Mouse (Mus musculus) CH12.LX (cell line): ENCODE results near the gene Gm28053. TPM values are rescaled to one million over a fixed set of nuclear protein-coding genes. Genes with fewer than 3 reads are reported as not detected.
A peak's percentile ranks its signal among the peaks of the same experiment; 100 is the strongest.

ENCODE experiments used
- DNase-seq: peaks from one replicate; pipeline ENCODE4 v3.0.0-alpha.2; 2013; ENCODE audit errors: extremely low read depth
- H3K27ac ChIP-seq: 2 replicates; pipeline ENCODE4 v1.5.1; 2012; ENCODE audit warnings: low read depth, mild to moderate bottlenecking, control low read depth, moderate library complexity; ENCODE audit not compliant: insufficient read depth
- H3K27me3 ChIP-seq: replicated peaks from 2 replicates; pipeline ENCODE3; 2012; ENCODE audit warnings: inconsistent platforms
- H3K36me3 ChIP-seq, 2 experiments: replicated peaks in 1 of 2; 2 replicates each; pipeline versions ENCODE3 to v1.6.1; 2012; ENCODE audit warnings: inconsistent platforms in 1 of 2, low read length in 1 of 2, mild to moderate bottlenecking in 1 of 2, mixed read lengths in 1 of 2, moderate library complexity in 1 of 2; ENCODE audit not compliant: control insufficient read depth in 1 of 2, insufficient read depth in 1 of 2
- H3K4me1 ChIP-seq, 2 experiments: 2 replicates each; pipeline ENCODE4 v1.6.1; 2012; ENCODE audit warnings: inconsistent platforms in 1 of 2, moderate library complexity in 1 of 2; ENCODE audit not compliant: insufficient read depth in 2 of 2, control insufficient read depth in 1 of 2
- H3K4me2 ChIP-seq: 2 replicates; pipeline ENCODE4 v1.6.1; 2012; ENCODE audit warnings: low read depth, mild to moderate bottlenecking, control low read depth; ENCODE audit not compliant: poor library complexity, insufficient read depth, severe bottlenecking
- H3K4me3 ChIP-seq, 3 experiments: fragments of 150-350 bp in 1 of 3; sonication (generic) in 1 of 3; replicated peaks in 1 of 3; 2 replicates each; pipeline versions ENCODE3 to v1.5.1; 2011 to 2012; ENCODE audit warnings: low read depth in 2 of 3, low read length in 2 of 3, mild to moderate bottlenecking in 2 of 3, moderate library complexity in 2 of 3, control low read depth in 1 of 3, improper control_type of control experiment in 1 of 3, inconsistent platforms in 1 of 3, mixed read lengths in 1 of 3; ENCODE audit not compliant: poor library complexity in 1 of 3
- H3K79me2 ChIP-seq: replicated peaks from 2 replicates; pipeline ENCODE4 v1.6.1; 2012; ENCODE audit warnings: mild to moderate bottlenecking, moderate library complexity; ENCODE audit not compliant: control insufficient read depth, poor library complexity, insufficient read depth, severe bottlenecking; ENCODE audit errors: extremely low read depth
- H3K9ac ChIP-seq: 2 replicates; pipeline ENCODE4 v1.6.1; 2012; ENCODE audit warnings: low read depth, mild to moderate bottlenecking, control low read depth, moderate library complexity; ENCODE audit not compliant: insufficient read depth
- H3K9me3 ChIP-seq: replicated peaks from 2 replicates; pipeline ENCODE3; 2012; ENCODE audit warnings: low read length, inconsistent platforms, mixed read lengths
- BHLHE40 ChIP-seq: IDR thresholded peaks from 2 replicates; pipeline ENCODE4 v1.6.1; 2011; ENCODE audit warnings: mild to moderate bottlenecking, low read depth, low read length, improper control_type of control experiment
- CHD1 ChIP-seq: IDR thresholded peaks from 2 replicates; pipeline ENCODE4 v1.6.1; 2012; ENCODE audit warnings: low read depth, low read length, improper control_type of control experiment, inconsistent platforms
- CHD2 ChIP-seq: IDR thresholded peaks from 2 replicates; pipeline ENCODE4 v1.6.1; 2011; ENCODE audit warnings: low read length, improper control_type of control experiment
- CTCF ChIP-seq, 2 experiments: IDR thresholded peaks in 1 of 2; conservative IDR thresholded peaks in 1 of 2; 2 replicates each; pipeline ENCODE4 v1.5.1; 2011 to 2012; ENCODE audit warnings: low read depth in 2 of 2, low read length in 2 of 2, improper control_type of control experiment in 1 of 2, inconsistent platforms in 1 of 2, mild to moderate bottlenecking in 1 of 2, moderate library complexity in 1 of 2
- E2F4 ChIP-seq: IDR thresholded peaks from 2 replicates; pipeline ENCODE4 v1.6.1; 2011; ENCODE audit warnings: low read depth, low read length, improper control_type of control experiment; ENCODE audit not compliant: insufficient replicate concordance
- ELF1 ChIP-seq: IDR thresholded peaks from 2 replicates; pipeline ENCODE4 v1.6.1; 2014; ENCODE audit warnings: low read depth, mild to moderate bottlenecking, inconsistent platforms, low read length, improper control_type of control experiment
- HCFC1 ChIP-seq: IDR thresholded peaks from 2 replicates; pipeline ENCODE4 v1.6.1; 2012; ENCODE audit warnings: low read depth, mild to moderate bottlenecking, inconsistent platforms, low read length, improper control_type of control experiment
- JUND ChIP-seq: conservative IDR thresholded peaks from 2 replicates; pipeline ENCODE4 v1.6.1; 2011; ENCODE audit warnings: low read depth, low read length, improper control_type of control experiment
- KAT2A ChIP-seq: IDR thresholded peaks from 2 replicates; pipeline ENCODE4 v1.6.1; 2012; ENCODE audit warnings: low read length, improper control_type of control experiment, inconsistent platforms; ENCODE audit not compliant: insufficient replicate concordance
- MAFK ChIP-seq: IDR thresholded peaks from 2 replicates; pipeline ENCODE4 v1.6.1; 2011; ENCODE audit warnings: low read length, improper control_type of control experiment; ENCODE audit not compliant: insufficient replicate concordance
- MAX ChIP-seq: IDR thresholded peaks from 2 replicates; pipeline ENCODE4 v1.6.1; 2011; ENCODE audit warnings: low read length, improper control_type of control experiment
- MAZ ChIP-seq: IDR thresholded peaks from 2 replicates; pipeline ENCODE4 v1.6.1; 2012; ENCODE audit warnings: low read depth, mild to moderate bottlenecking, inconsistent platforms, low read length, improper control_type of control experiment, moderate library complexity
- MXI1 ChIP-seq: IDR thresholded peaks from 2 replicates; pipeline ENCODE4 v1.6.1; 2011; ENCODE audit warnings: mild to moderate bottlenecking, low read depth, low read length, improper control_type of control experiment
- MYC ChIP-seq: IDR thresholded peaks from 2 replicates; pipeline ENCODE4 v1.6.1; 2011; ENCODE audit warnings: low read depth, mild to moderate bottlenecking, improper control_type of control experiment, low read length
- NELFE ChIP-seq: IDR thresholded peaks from 2 replicates; pipeline ENCODE4 v1.6.1; 2011; ENCODE audit warnings: low read depth, low read length, improper control_type of control experiment
- NRF1 ChIP-seq: IDR thresholded peaks from 2 replicates; pipeline ENCODE4 v1.6.1; 2014; ENCODE audit warnings: low read depth, mild to moderate bottlenecking, inconsistent platforms, low read length, improper control_type of control experiment, moderate library complexity
- RAD21 ChIP-seq: IDR thresholded peaks from 2 replicates; pipeline ENCODE4 v1.6.1; 2011; ENCODE audit warnings: low read depth, mild to moderate bottlenecking, low read length, improper control_type of control experiment, moderate library complexity
- RCOR1 ChIP-seq: conservative IDR thresholded peaks from 2 replicates; pipeline ENCODE4 v1.6.1; 2012; ENCODE audit warnings: low read depth, mild to moderate bottlenecking, inconsistent platforms, low read length, improper control_type of control experiment
- SIN3A ChIP-seq: IDR thresholded peaks from 2 replicates; pipeline ENCODE4 v1.6.1; 2012; ENCODE audit warnings: low read length, improper control_type of control experiment, inconsistent platforms
- SMC3 ChIP-seq: IDR thresholded peaks from 2 replicates; pipeline ENCODE4 v1.6.1; 2011; ENCODE audit warnings: low read depth, low read length, improper control_type of control experiment
- TBP ChIP-seq: conservative IDR thresholded peaks from 2 replicates; pipeline ENCODE4 v1.6.1; 2011; ENCODE audit warnings: low read depth, low read length, improper control_type of control experiment
- USF1 ChIP-seq: IDR thresholded peaks from 2 replicates; pipeline ENCODE4 v1.6.1; 2014; ENCODE audit warnings: low read depth, mild to moderate bottlenecking, inconsistent platforms, low read length, improper control_type of control experiment
- ZKSCAN1 ChIP-seq: IDR thresholded peaks from 2 replicates; pipeline ENCODE4 v1.6.1; 2012; ENCODE audit warnings: low read depth, inconsistent platforms, low read length, improper control_type of control experiment, borderline replicate concordance
- ZMIZ1 ChIP-seq: IDR thresholded peaks from 2 replicates; pipeline ENCODE4 v1.6.1; 2012; ENCODE audit warnings: low read depth, mild to moderate bottlenecking, inconsistent platforms, low read length, improper control_type of control experiment
- dilution Hi-C: fragments of 300-500 bp; cut with MboI; formaldehyde crosslinking; loops from 2 replicates; pipeline ENCODE4 v1.14.3; 2020; ENCODE audit warnings: low sequenced_read_pairs; ENCODE audit not compliant: extremely low pct_unique_long_range_greater_than_20kb, extremely low pct_ligation_motif_present
- in situ Hi-C: fragments of 300-500 bp; cut with MboI; formaldehyde crosslinking; loops from 3 replicates; pipeline ENCODE4 v1.14.3; 2019; ENCODE audit warnings: low sequenced_read_pairs, low pct_ligation_motif_present, low pct_unique_long_range_greater_than_20kb, mixed read lengths
- polyA plus RNA-seq: library from polyadenylated mRNA; unstranded; fragments of >175 nt; gene quantifications from 2 replicates; pipeline ENCODE4 v1.2.1, GENCODE M21; 2012; ENCODE audit warnings: low read depth; ENCODE audit not compliant: insufficient read length
- total RNA-seq, 2 experiments: library from RNA; depleted of rRNA; stranded (reverse); fragments of 300-350 nt in 1 of 2; fragments of >200 nt in 1 of 2; gene quantifications; 2 replicates each; pipeline ENCODE4 v1.2.3; 2012 to 2014

Gene Gm28053
- total and polyA plus RNA-seq, 3 experiments, result 8.0 to 22.7 (median 10.0) TPM

DNA sequence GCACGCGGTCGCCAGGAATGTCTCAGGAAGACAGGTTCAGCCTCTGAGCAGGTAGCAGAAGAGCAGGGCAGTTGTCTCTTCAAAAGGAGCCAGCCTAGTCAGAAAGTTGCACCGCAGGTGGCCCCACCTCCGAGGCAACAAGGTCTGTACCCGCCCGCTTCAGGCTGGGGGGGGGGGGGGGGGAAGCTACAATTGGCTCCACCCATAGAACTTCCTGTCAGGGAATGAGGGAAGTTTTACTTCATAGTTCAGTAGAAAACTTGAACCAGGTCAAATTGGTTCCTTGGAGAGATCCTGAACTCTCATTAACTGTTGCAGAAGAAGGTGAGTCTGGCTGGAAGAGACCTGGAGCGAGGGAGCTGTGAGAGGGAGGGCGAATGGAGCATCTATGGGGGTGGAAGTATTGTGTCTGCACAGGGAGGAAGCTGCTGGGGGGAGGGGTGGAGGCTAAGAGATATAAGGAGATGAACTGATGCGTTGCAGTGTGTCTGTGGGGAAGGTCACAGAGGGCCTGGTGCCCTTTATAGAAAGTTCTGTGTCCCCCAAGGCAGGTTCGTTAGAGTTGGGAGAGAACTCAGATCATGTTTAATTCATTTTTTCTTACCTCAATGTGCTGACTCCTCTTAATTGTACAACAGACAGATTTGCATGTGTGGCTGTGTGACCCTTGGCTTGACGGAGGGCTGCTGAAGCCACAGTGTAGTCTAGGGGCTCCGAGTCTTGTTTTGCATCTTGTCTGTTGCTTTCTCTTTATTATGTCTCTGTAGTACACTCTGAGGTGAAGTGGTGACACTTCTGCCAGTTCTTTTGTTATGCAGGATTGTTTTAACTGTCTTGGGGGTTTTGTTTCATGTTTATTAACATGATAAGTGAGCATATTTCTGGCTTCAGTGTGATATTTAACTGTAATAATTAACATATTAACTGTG, 42.2 kb upstream of the Gm28053 start, which contains the start of gene Gimap9 (continued):
- peak; percentile 72; the same call in 1 of the 2 replicates for TF ChIP-seq RCOR1
- TF ChIP-seq, all 38 proteins: peak for 26

DNA sequence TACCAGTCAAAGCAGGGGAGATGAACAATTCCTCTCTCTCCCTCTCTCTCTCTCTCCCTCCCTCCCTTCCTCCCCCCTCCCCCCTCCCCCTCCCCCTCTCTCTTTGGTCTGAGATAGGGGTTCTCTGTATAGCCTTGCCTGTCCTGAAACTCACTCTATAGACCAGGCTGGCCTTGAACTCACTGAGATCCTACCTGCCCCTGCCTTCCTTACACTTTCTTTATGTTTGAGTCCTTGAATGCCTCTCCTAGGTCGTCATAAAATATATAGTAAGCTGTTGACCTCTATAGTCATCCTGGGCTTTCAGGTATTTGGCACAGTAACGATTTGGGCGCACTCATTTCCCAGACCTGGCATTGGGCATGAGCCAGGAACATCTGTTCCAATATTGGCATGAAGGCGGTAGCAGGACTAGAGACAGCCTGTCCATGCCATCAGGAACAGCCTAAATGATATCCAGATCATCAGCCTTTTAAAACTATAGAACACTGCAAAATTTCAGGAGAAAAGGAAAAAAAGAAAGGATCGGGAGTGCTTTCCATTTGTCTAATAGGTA, 41.5 kb upstream of the Gm28053 start:
- no peak for DNase-seq
- peak overlapping the region; percentile 59 to 80 (median 64) for H3K4me3 ChIP-seq
- TF ChIP-seq HCFC1 (no peak), CHD1 (peak; percentile 20; the same call in 1 of the 2 replicates), CHD2 (peak; percentile 71), SIN3A (peak; percentile 19; the same call in 1 of the 2 replicates), RCOR1 (0 out of 2 replicates have a peak, but pooled peaks have one; percentile 1), MAZ (peak; percentile 60), MXI1 (0 out of 2 replicates have a peak, but pooled peaks have one; percentile 57), MAFK (no peak)
- dilution Hi-C loops, result no loop called here
- in situ Hi-C loops, result no loop called here
- H3K27me3 ChIP-seq, result no peaks in the 10 kb centered on the region
- H3K9me3 ChIP-seq, result peaks cover 4% of the 10 kb centered on the region
- peaks cover 0 to 13% of the 10 kb centered on the region in 2 experiments for H3K36me3 ChIP-seq
- H3K9ac ChIP-seq, result peak overlapping the region; percentile 89
- peak overlapping the region; percentile 98 for H3K4me2 ChIP-seq
- peaks cover 28 to 67% of the 10 kb centered on the region in 2 experiments for H3K4me1 ChIP-seq
- H3K27ac ChIP-seq, result peak overlapping the region; percentile 94
- peaks cover 22% of the 10 kb centered on the region for H3K79me2 ChIP-seq

DNA sequence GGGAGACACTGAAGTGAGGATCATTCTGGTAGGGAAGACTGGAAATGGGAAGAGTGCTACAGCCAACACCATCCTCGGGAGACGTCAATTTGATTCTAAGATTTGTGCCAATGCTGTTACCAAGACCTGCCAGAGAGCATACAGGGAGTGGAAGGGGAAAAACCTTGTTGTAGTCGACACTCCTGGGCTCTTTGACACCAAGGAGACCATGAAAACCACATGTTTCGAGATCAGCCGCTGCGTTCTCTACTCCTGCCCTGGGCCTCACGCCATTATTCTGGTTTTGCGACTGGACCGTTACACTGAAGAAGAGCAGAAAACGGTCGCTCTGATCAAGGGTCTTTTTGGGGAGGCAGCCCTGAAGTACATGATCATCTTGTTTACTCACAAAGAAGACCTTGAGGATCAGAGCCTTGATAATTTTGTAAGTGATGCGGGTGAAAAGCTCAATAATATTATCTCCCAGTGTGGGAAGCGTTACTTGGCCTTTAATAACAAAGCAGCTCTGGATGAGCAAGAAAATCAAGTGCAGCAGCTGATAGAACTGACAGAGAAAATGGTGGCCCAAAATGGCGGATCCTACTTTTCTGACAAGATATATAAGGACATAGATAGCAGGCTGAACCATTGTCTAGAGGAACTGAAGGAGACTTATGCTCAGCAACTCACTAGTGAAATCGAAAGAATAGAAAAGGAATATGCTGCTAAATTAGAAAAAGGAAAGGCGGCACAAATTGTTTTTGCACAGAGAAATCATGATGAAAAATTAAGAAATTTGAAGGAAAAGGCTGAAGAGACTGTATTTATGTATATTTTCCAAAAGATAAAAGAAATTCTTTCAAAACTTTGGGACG, 40.7 kb upstream of the Gm28053 start:
- peak overlapping the region; percentile 59 to 80 (median 61) for H3K4me3 ChIP-seq
- no peaks in the 10 kb centered on the region for H3K9me3 ChIP-seq
- dilution Hi-C loops, result no loop called here
- peak overlapping the region; percentile 89 for H3K9ac ChIP-seq
- peaks cover 22% of the 10 kb centered on the region for H3K79me2 ChIP-seq
- H3K4me1 ChIP-seq, result peaks cover 28 to 65% of the 10 kb centered on the region in 2 experiments
- DNase-seq, result peak; percentile 65
- no peaks in the 10 kb centered on the region for H3K27me3 ChIP-seq
- H3K4me2 ChIP-seq, result peak overlapping the region; percentile 98
- peak overlapping the region; percentile 94 for H3K27ac ChIP-seq
- peaks cover 0 to 13% of the 10 kb centered on the region in 2 experiments for H3K36me3 ChIP-seq
- in situ Hi-C loops, result no loop called here
- no peak for TF ChIP-seq MAX
- no peak for TF ChIP-seq RAD21
- no peak for TF ChIP-seq CTCF (conservative IDR thresholded peaks at IDR 0.05 in 1 of 2, IDR thresholded peaks at IDR 0.05 in 1 of 2; ENCODE audit: low read depth in 2 of 2, low read length in 2 of 2)
- TF ChIP-seq MYC, result 0 out of 2 replicates have a peak, but pooled peaks have one; percentile 29
- TF ChIP-seq TBP, result 0 out of 2 replicates have a peak, but pooled peaks have one; percentile 40
- TF ChIP-seq CHD1, result peak; percentile 91
- TF ChIP-seq BHLHE40, result no peak
- TF ChIP-seq NRF1, result peak; percentile 60
- TF ChIP-seq ZMIZ1, result no peak
- no peak; the same call in 1 of the 2 replicates for TF ChIP-seq MXI1
- TF ChIP-seq ELF1, result no peak
- TF ChIP-seq JUND, result no peak
- TF ChIP-seq NELFE, result no peak
- TF ChIP-seq KAT2A, result no peak
- no peak for TF ChIP-seq ZKSCAN1
- no peak for TF ChIP-seq USF1
- no peak for TF ChIP-seq CHD2
- TF ChIP-seq E2F4, result no peak
- no peak for TF ChIP-seq SMC3
